Mouse (Mus musculus): ENCODE measurements around the gene Fam117a.
"Not testable (repeated sequence)": the region's sequence is repeated elsewhere in the genome, so short reads cannot be mapped to it uniquely, and the experiment has no call there.

- not testable (repeated sequence) for TF ChIP-seq CTCF (IDR thresholded peaks at IDR 0.05; ENCODE audit: low read depth, low read length); POLR2A (IDR thresholded peaks at IDR 0.05; ENCODE audit: borderline replicate concordance, low read depth, low read length)
Measured at GRCm38 (mm10) chr11:95406398-95406797, 69.6 kb downstream of the Fam117a start.

Measured in bone marrow macrophage, adult 2 months (primary cell).